Mouse (Mus musculus) liver, embryonic 13.5 days (tissue): Measurements from ENCODE around the gene Taldo1. TPM values are rescaled to one million over a fixed set of nuclear protein-coding genes. Genes with fewer than 3 reads are reported as not detected.

Experiments
- ATAC-seq: fragments of 200-750 bp; cut with Nextera tagmentation; 2 replicates; pipeline ENCODE4 v1.8.0; 2017; ENCODE audit warnings: low read depth, mild to moderate bottlenecking, moderate number of reproducible peaks, moderate library complexity
- DNase-seq: peaks from one replicate; pipeline ENCODE4 v3.0.0; 2022
- H3K27ac ChIP-seq: fragments of 300-500 bp; sonication (generic); 2 replicates; pipeline ENCODE4 v1.5.1; 2015; ENCODE audit warnings: moderate library complexity, mild to moderate bottlenecking, inconsistent platforms
- H3K27me3 ChIP-seq: fragments of 300-500 bp; sonication (generic); 2 replicates; pipeline ENCODE4 v1.6.1; 2015; ENCODE audit warnings: mild to moderate bottlenecking, inconsistent platforms
- H3K36me3 ChIP-seq: fragments of 300-500 bp; sonication (generic); 2 replicates; pipeline ENCODE4 v1.6.1; 2015; ENCODE audit warnings: mild to moderate bottlenecking, inconsistent platforms
- H3K4me1 ChIP-seq: fragments of 300-500 bp; sonication (generic); replicated peaks from 2 replicates; pipeline ENCODE4 v1.6.1; 2015; ENCODE audit warnings: inconsistent platforms
- H3K4me2 ChIP-seq: fragments of 300-500 bp; sonication (generic); 2 replicates; pipeline ENCODE4 v1.6.1; 2015; ENCODE audit warnings: inconsistent platforms, mild to moderate bottlenecking, moderate library complexity
- H3K4me3 ChIP-seq: fragments of 300-500 bp; sonication (generic); replicated peaks from 2 replicates; pipeline ENCODE4 v1.5.1; 2015; ENCODE audit warnings: mild to moderate bottlenecking, inconsistent platforms
- H3K9ac ChIP-seq: fragments of 300-500 bp; sonication (generic); 2 replicates; pipeline ENCODE4 v1.6.1; 2015; ENCODE audit warnings: mild to moderate bottlenecking, inconsistent platforms
- H3K9me3 ChIP-seq: fragments of 300-500 bp; sonication (generic); replicated peaks from 2 replicates; pipeline ENCODE4 v1.6.1; 2016; ENCODE audit warnings: inconsistent platforms
- WGBS: fragments of 180-500 bp; shearing (Covaris S2); methylation state at CpG from one replicate; pipeline ENCODE4 v1.1.7; 2015; ENCODE audit not compliant: insufficient replicate concordance; 5-methylcytosine and 5-hydroxymethylcytosine counted together
- polyA plus RNA-seq: library from polyadenylated mRNA; unstranded; fragments of >200 nt; fragmentation: Nextera tagmentation; extraction: Ambion mirVana; gene quantifications from 2 replicates; pipeline ENCODE4 v1.2.1, GENCODE M21; 2015

Gene Taldo1
- polyA plus RNA-seq, 1 experiment from 2014 or later, result 518 TPM

DNA sequence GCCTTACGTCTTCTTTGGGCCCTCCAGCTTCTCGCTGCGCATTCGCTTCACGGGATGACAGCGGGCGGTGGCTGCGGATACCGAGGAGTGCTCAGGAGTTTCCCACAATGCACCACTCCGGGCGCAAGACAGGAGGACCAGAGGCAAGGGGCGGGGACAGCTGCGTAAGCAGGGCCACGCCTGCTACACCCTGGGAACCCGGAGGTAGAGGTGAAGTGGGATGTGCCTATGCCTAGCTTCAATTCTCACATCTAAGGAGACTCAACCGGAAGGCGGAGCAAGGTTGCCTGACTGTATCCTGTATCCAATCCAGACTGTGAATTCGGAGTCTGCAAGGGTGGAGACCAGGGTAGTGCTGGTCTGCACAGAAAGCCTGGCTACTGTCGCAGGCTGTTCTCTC lies 37.3 kb downstream of the Taldo1 start, which contains the start of gene Cend1:
TSS of gene Cend1 (minus strand) at position 182 of the 400 bp plus-strand sequence.
- no peaks in the 10 kb centered on the region for H3K9me3 ChIP-seq
- DNase-seq (peak; percentile 31), ATAC-seq (peak; percentile 39; the same call in 1 of the 2 replicates)
- 16% methylated on average over 19 of the region's 19 CpGs for WGBS
- H3K4me3 ChIP-seq, result no peak within 1 kb of the TSS
- H3K9ac ChIP-seq, result 0 out of 2 replicates have a peak within 1 kb of the TSS, but pooled peaks have one; percentile 3
- peaks cover 3% of the 10 kb centered on the region; the same call in 1 of the 2 replicates for H3K27me3 ChIP-seq
- H3K27ac ChIP-seq, result peak within 1 kb of the TSS; percentile 12; the same call in 1 of the 2 replicates
- H3K36me3 ChIP-seq, result peaks cover 40% of the 10 kb centered on the region
- H3K4me1 ChIP-seq, result peaks cover 55% of the 10 kb centered on the region
- peak within 1 kb of the TSS; percentile 11; the same call in 1 of the 2 replicates for H3K4me2 ChIP-seq

DNA sequence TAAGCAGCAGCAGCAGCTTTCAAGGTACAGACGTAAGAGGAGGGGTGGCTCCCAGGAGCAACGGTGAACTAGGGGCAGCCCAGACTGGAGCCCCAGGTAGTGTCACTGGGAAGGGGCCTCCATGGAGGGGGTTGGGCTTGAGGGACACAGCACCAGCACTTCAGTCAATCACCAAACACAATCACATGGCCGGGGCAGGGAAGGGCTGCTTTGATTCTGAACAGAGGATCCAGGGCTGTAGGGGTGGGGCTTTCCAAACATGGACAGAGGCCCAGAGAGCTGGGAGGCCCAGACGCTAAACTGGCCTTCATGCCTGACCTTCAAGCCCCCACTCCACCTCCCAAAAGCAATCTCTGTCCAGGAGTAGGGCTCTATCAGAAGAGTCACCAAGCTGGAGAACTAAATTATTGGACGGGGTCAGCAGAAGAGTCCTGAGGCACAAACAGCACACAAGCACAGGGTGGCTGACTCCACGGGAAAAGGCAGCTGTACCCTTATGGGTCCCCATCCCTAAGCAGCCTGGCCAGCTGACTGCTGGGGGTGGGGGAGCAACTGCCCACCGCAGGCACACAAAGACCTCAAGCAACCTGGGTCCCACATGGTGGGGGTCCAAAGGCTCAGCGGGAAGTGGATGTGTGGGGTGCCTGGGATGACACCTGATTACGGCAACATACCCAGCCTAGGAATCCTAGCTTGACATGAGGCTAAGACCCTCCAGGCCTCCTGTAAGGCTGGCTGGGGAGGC lies 38.0 kb downstream of the Taldo1 start:
- Histone ChIP-seq H3K27ac (peak overlapping the region; percentile 12; the same call in 1 of the 2 replicates), H3K4me3 (no peak overlapping the region), H3K4me1 (peaks cover 62% of the 10 kb centered on the region), H3K9ac (0 out of 2 replicates have a peak overlapping the region, but pooled peaks have one; percentile 3), H3K9me3 (no peaks in the 10 kb centered on the region), H3K36me3 (peaks cover 40% of the 10 kb centered on the region), H3K27me3 (peaks cover 3% of the 10 kb centered on the region; the same call in 1 of the 2 replicates), H3K4me2 (no peak overlapping the region)
- ATAC-seq, result 0 out of 2 replicates have a peak, but pooled peaks have one; percentile 11
- 60% methylated on average over 9 of the region's 9 CpGs for WGBS
- no peak for DNase-seq

DNA sequence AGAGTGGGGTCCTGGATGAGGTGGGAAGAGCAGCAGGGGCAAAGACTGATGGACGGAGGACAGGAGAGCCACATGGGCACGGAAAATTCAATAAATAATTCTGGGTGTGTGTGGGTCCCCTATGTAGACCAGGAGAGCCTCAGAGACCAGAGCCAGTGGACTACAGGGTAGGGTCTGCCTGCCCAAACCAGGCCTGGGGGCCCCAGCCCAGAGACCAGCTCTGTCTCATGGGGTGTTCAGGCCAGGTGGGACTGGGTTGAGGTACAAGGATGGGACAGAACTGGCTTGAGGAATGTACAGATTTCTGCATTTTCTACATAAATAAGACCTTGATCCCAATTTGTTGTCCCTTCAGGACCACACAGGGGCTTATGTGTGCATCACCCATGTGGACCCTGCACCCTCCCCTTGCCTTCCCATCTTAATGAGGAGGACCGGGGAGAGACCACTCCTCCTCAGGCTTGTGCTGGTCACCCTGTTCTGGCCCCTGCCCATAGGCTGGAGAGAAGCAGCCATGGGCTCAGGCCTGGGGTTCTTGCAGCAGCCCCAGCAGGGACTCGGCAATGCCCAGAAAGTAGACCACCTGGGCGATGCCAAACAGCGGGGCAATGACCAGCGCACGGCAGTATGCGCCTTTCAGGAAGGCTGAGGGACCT lies 38.7 kb downstream of the Taldo1 start:
- no peaks in the 10 kb centered on the region for H3K9me3 ChIP-seq
- H3K36me3 ChIP-seq, result peaks cover 40% of the 10 kb centered on the region
- no peak for DNase-seq
- ATAC-seq, result no peak
- peaks cover 68% of the 10 kb centered on the region for H3K4me1 ChIP-seq
- 85% methylated on average over 9 of the region's 9 CpGs for WGBS
- no peak overlapping the region for H3K4me3 ChIP-seq
- H3K4me2 ChIP-seq, result no peak overlapping the region
- H3K9ac ChIP-seq, result 0 out of 2 replicates have a peak overlapping the region, but pooled peaks have one; percentile 3
- H3K27me3 ChIP-seq, result peaks cover 1% of the 10 kb centered on the region; the same call in 1 of the 2 replicates
- no peak overlapping the region for H3K27ac ChIP-seq

DNA sequence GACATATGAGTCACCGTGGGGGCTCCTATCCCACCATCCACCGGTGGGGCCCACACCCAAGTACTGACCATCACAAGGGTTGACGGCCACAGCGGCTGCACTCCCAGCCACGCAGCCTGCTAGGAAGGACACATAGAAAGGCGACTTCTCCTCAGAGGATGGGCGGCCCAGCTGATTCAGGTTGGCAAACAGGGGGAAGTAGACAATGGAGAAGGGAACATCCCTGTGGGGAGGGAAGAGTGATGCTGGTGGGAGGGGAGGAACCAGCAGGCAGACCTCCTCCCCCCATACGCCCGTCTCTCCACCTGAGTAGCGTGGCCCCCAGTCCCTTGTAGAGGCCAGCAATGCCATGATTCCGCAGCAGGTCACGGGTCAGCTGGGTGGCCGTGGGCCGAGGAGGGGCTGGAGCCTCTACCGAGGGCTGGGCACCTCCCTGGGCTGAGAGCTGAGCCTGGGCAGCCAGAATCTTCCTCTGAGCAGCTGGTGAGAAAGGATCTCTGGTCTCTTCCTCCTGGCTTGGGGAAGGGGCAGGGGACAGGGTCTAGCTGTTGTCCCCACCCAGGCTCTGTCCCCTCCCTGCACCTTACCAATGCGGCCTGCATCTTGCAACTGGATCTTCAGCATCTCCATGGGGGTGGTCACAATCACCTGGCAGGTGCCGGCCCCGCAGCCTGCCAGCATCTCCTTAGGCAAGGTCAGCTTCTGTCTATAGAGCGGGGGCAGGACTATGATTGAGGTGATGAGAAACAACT lies 39.6 kb downstream of the Taldo1 start:
- H3K4me3 ChIP-seq, result no peak overlapping the region
- no peak for ATAC-seq
- no peak overlapping the region for H3K27ac ChIP-seq
- H3K9ac ChIP-seq, result no peak overlapping the region
- peaks cover 73% of the 10 kb centered on the region for H3K4me1 ChIP-seq
- peaks cover 40% of the 10 kb centered on the region for H3K36me3 ChIP-seq
- 82% methylated on average over 19 of the region's 19 CpGs for WGBS
- DNase-seq, result no peak
- H3K9me3 ChIP-seq, result no peaks in the 10 kb centered on the region
- no peaks in the 10 kb centered on the region; the same call in 1 of the 2 replicates for H3K27me3 ChIP-seq
- H3K4me2 ChIP-seq, result no peak overlapping the region

DNA sequence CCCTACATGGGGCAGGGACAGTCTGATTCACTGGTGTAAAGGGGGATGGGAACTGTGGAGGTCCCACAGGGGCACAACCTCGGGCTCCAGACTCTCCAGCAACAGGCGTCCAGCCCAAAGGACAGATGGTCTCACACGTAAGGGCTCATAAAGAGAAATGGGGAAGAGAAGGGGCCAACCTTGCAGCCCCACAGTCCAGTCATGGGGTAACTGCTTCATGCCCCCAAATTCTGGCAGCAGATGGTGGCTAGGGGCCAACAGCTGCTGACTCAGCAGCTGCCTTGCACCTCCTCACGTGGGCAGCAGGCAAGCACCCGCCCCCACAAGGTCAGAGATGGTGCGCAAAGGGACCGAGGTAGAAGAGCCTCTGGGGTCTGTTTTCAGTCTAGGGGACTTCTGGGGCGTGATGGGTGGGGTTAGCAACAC lies 40.2 kb downstream of the Taldo1 start:
- Histone ChIP-seq H3K4me1 (peaks cover 73% of the 10 kb centered on the region), H3K4me3 (no peak overlapping the region), H3K27me3 (no peaks in the 10 kb centered on the region; the same call in 1 of the 2 replicates), H3K36me3 (peaks cover 40% of the 10 kb centered on the region), H3K9me3 (no peaks in the 10 kb centered on the region), H3K27ac (no peak overlapping the region), H3K9ac (no peak overlapping the region), H3K4me2 (no peak overlapping the region)
- ATAC-seq (no peak), DNase-seq (no peak)
- WGBS, result 69% methylated on average over 8 of the region's 8 CpGs

DNA sequence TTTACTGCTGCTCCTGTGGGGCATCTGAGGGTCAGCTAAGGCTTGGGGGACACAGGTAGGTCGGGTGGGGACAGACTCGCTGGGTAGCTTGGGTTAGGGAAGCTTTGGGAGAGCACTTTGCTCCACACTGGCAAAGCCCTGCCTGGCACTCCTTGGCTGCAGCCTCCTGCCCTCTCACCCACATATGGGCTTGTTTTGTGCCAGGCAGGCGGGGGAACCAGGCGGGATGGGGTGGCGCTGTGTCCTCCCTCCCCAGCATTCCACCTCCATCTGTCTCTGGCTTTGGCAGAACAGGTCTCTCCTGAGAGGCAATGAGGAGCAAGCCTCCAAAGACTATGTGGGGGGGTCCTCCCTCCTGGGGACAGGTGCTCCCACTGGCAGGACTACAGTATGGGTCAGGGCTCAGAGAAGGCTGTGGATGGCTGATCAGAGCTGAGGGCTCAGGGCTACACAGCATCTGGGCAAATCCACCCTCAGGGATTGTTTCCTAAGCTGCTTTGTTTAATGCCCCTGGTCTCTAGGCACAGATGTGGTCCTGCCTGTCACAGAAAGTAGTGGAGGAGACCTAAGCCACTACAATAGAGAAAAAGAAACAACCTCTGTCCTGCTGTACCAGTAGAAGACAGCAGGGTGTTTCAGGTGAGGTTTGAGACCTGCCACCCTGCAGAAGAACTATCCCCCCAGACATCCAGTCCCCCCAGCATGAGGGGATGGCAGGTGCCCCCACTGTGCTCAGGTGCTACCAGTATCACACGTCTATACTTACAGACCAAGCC lies 40.9 kb downstream of the Taldo1 start:
- Histone ChIP-seq H3K27ac (no peak overlapping the region), H3K4me2 (no peak overlapping the region), H3K4me3 (no peak overlapping the region), H3K27me3 (no peaks in the 10 kb centered on the region), H3K36me3 (peaks cover 43% of the 10 kb centered on the region), H3K9me3 (no peaks in the 10 kb centered on the region), H3K4me1 (peaks cover 75% of the 10 kb centered on the region), H3K9ac (no peak overlapping the region)
- no peak for DNase-seq
- 77% methylated on average over 6 of the region's 6 CpGs for WGBS
- no peak for ATAC-seq

DNA sequence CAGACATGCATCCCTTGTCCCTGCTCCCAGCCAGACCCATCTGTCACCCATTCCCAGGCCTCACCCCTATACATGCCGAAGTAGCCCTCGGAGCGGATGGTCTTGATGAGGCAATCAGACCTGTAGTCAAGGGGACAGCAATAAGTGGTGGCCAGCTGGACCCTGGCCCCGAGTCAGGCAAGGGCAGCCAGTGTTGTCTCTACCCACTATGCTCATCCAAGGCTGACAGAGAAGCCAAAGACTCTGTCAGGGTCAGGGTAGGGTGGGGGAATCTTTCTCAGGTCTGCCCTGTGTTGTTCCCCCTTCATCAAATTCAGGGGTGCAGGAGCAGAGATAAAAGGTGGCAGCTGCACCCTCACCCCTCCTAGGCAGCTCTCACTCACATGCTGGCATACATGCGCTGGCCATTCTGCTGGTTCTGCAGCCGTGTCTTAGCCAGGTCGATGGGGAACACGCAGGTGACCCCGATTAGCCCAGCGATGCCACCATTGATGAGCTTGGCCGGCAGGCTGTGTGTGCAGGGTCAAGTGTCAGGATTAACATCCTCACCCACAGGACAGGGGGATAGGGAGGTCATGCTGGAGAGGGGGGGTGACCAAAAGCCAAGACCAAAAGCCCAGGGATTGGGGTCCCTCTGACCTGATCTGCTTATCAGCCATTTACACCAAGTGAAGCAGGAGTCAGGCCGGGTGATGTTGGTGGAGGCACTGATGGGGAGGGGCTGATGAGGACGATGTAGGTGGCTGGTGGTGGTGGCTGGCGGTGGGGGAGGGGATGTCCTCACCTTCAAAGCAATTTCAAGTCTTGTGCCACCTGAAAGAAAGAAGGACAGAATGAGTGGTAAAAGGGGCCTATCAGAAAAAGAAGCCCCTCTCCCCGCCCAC lies 41.8 kb downstream of the Taldo1 start:
- Histone ChIP-seq H3K36me3 (peaks cover 51% of the 10 kb centered on the region), H3K9me3 (no peaks in the 10 kb centered on the region), H3K4me3 (peak overlapping the region; percentile 71), H3K4me1 (peaks cover 81% of the 10 kb centered on the region), H3K4me2 (peak overlapping the region; percentile 93), H3K27me3 (no peaks in the 10 kb centered on the region), H3K9ac (no peak overlapping the region), H3K27ac (no peak overlapping the region)
- ATAC-seq, result no peak
- 77% methylated on average over 15 of the region's 15 CpGs for WGBS
- no peak for DNase-seq

DNA sequence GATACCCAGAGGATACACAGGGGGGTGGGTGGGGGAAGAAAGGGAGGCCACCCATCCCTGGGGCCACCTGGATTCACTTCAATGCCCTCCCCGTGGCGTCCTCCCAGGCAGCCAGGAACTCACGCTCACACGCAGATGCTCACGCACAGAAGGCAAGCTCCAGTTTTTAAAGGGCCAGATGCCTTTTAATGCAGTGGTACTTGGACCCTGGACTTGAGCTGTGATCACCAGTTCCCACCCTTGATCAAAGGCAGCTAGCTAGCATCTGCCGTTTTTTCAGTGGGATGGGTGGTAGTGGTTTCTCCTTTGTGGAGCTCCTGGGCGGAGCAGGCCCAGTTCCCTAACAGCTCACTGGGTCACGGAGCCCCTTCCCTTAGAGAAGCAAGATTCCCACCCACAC lies 42.5 kb downstream of the Taldo1 start:
- peak overlapping the region; percentile 71 for H3K4me3 ChIP-seq
- H3K9me3 ChIP-seq, result no peaks in the 10 kb centered on the region
- H3K27me3 ChIP-seq, result no peaks in the 10 kb centered on the region
- peaks cover 78% of the 10 kb centered on the region for H3K4me1 ChIP-seq
- DNase-seq, result no peak
- no peak for ATAC-seq
- H3K4me2 ChIP-seq, result peak overlapping the region; percentile 93
- peak overlapping the region; percentile 60 for H3K9ac ChIP-seq
- peak overlapping the region; percentile 40 for H3K27ac ChIP-seq
- 33% methylated on average over 8 of the region's 8 CpGs for WGBS
- H3K36me3 ChIP-seq, result peaks cover 58% of the 10 kb centered on the region

DNA sequence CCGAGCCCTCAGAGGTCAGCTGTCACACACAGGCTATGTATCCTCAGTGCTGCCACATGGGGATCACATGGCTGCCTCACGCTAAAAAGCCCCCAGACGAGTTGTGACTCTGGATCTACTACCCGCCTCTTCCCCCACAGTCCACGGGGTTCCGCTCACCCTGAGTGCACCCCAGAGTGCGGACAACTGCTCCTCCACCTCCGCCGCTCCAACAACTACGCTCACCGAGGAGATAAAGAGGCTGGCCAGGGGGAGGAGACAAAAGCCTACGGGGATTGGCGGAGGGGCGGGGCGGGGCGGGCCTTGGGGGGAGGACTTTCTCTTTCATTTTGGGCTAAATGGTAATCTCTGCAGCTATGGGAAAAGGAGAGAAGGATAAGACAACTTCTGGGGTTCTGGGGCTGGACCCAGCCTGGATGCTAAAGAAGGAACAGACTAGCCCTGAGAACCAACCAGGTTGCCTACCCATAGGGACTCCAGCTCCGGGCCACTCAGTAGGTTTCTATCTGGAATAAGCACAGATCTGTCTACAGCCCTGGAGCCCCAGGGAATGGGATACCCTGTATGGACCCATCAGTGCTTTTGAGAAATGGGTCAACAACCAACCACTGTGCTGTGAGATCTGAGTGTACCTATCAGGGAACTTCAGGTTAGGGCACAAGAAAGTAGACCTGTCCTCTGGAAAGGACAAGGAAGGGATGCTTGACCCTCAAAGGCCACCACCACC lies 43.3 kb downstream of the Taldo1 start:
- ATAC-seq, result peak; percentile 71
- H3K9ac ChIP-seq, result peak overlapping the region; percentile 60
- peaks cover 74% of the 10 kb centered on the region for H3K4me1 ChIP-seq
- WGBS, result 5% methylated on average over 17 of the region's 17 CpGs
- DNase-seq, result peak; percentile 78
- H3K4me2 ChIP-seq, result peak overlapping the region; percentile 93
- H3K4me3 ChIP-seq, result peak overlapping the region; percentile 71
- H3K27me3 ChIP-seq, result no peaks in the 10 kb centered on the region
- no peaks in the 10 kb centered on the region for H3K9me3 ChIP-seq
- peaks cover 64% of the 10 kb centered on the region for H3K36me3 ChIP-seq
- peak overlapping the region; percentile 75 for H3K27ac ChIP-seq
